Mouse (Mus musculus): ENCODE results near the gene Trim26. TPM values are rescaled to one million over a fixed set of nuclear protein-coding genes. Genes with fewer than 3 reads are reported as not detected.
"Not testable (repeated sequence)": the region's sequence is repeated elsewhere in the genome, so short reads cannot be mapped to it uniquely, and the experiment has no call there.

The Trim26 gene
- polyA plus RNA-seq (2015; fragmentation: Nextera tagmentation; extraction: Ambion mirVana), result 48.0 and 48.2 TPM in 2 replicates

- peak within 1 kb of the TSS; percentile 92 for H3K9ac ChIP-seq
- no peaks in the 10 kb centered on the region for H3K9me3 ChIP-seq
- H3K27me3 ChIP-seq, result no peaks in the 10 kb centered on the region
- peak within 1 kb of the TSS; percentile 95 for H3K27ac ChIP-seq (replicated peaks)
- H3K4me3 ChIP-seq, result peak within 1 kb of the TSS; percentile 73
- peaks cover 27% of the 10 kb centered on the region for H3K4me1 ChIP-seq (replicated peaks)
- peak; percentile 98 for ATAC-seq (ENCODE audit: low read depth)
- peak within 1 kb of the TSS; percentile 60 for H3K4me2 ChIP-seq
- WGBS, result under 1% methylated on average over 58 of the region's 58 CpGs
- no peaks in the 10 kb centered on the region; the same call in 1 of the 2 replicates for H3K36me3 ChIP-seq
Observed at GRCm38 (mm10) chr17:36836874-36837647, at the start of gene Trim26. Gene Trim26, plus strand, starts transcription at chr17:36837134.

DNA sequence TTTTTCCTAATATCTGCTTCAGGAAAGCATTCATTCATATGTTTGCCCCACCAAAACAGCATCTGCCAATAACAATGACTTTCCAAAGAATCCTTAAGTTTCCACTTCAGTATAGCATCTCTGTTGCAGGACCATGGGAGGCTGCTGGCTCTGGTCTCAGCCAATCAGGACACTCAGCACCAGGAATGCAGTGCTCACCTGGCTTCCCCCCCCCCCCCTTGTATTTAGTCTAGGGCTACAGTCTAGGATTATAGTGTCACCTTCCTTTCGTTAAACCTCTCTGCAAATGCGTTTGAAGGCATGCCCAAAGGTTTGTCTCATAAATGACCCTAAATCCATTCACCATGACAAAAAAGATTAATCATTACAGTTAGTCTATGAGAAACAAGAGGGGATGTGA is 48.6 kb upstream of the Trim26 start:
- Histone ChIP-seq H3K4me1 (replicated peaks) (no peaks in the 10 kb centered on the region), H3K9me3 (no peaks in the 10 kb centered on the region), H3K27me3 (no peaks in the 10 kb centered on the region), H3K4me3 (no peak overlapping the region), H3K4me2 (no peak overlapping the region), H3K9ac (no peak overlapping the region), H3K27ac (replicated peaks) (no peak overlapping the region), H3K36me3 (no peaks in the 10 kb centered on the region)
- 83% methylated on average over 2 of the region's 2 CpGs for WGBS
- ATAC-seq (ENCODE audit: low read depth), result peak; percentile 44; the same call in 1 of the 2 replicates

DNA sequence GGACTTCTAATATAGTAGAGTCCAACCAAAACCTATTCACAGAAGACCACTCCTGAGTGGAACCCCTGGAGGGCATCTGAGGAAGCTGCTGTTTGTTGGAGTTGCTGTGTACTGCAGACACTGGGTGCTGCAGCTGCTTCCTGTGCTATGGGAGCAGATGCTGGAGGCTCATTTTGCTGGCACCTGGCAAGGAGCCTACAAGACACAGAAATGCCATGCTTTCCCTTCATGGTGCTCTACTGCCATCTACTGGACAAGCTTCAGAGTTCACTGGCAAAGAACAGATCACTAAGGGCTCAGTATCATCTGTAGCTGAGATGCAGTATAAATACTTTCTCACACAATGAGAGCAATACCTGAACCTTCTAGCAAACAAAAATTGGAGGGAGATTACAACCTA is 48.1 kb upstream of the Trim26 start:
- not testable (repeated sequence) for H3K9me3 ChIP-seq; H3K9ac ChIP-seq; H3K36me3 ChIP-seq; H3K27ac ChIP-seq (replicated peaks); H3K27me3 ChIP-seq; H3K4me2 ChIP-seq; H3K4me3 ChIP-seq; H3K4me1 ChIP-seq (replicated peaks)
- peak; percentile 91 for ATAC-seq (ENCODE audit: low read depth)

DNA sequence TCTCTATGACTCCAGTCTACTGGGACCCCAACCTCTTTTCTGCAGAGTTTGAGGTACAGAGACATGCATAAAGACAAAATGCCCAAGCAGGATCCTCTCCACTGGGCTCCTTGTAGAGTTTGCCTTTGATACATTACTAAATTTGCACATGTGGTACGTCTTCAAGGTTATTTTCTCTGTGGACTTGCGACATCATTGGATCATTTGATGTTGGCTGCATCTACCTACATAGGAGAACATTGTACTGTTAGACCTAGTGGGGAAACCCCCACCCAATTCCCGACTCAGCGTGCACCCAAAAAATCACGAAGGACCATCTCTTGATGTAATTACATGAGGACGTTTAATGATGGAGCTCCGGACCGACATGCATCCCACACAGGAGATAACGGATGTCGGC is 37.4 kb upstream of the Trim26 start:
- no peak for ATAC-seq (ENCODE audit: low read depth)
- H3K4me1 ChIP-seq (replicated peaks), result no peaks in the 10 kb centered on the region
- no peak overlapping the region for H3K9ac ChIP-seq
- H3K27ac ChIP-seq (replicated peaks), result no peak overlapping the region
- no peaks in the 10 kb centered on the region for H3K36me3 ChIP-seq
- no peaks in the 10 kb centered on the region for H3K27me3 ChIP-seq
- H3K4me3 ChIP-seq, result no peak overlapping the region
- no peaks in the 10 kb centered on the region for H3K9me3 ChIP-seq
- WGBS, result 90% methylated on average over 10 of the region's 10 CpGs
- H3K4me2 ChIP-seq, result no peak overlapping the region

DNA sequence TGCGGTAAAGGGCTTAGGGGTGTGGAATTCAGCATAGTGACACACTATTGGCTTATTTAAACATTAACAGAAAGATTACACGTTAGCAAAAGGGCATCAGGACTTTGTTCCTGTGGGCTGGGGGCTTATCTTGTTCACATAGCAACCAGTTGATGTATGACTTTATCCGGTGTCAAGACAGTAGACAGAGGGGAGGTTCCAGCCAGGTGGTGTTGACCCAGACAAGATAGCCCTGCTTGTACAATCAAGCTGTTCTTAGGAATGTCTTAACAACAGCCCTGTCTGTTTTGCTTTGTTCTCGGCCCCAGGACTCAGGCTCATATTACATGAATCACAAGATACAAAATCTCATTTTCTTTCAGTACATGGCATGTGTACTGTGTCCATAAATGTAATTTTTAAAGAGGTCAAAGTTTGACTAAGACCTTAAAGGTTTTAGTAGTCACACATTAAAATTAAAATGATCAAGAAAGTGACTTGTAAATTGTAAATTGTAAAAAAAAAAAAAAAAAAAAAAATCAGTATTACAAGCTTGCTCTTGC is 36.9 kb upstream of the Trim26 start:
- not testable (repeated sequence) for H3K9ac ChIP-seq; H3K4me2 ChIP-seq; H3K27ac ChIP-seq (replicated peaks); H3K27me3 ChIP-seq; H3K36me3 ChIP-seq; ATAC-seq (ENCODE audit: low read depth); H3K4me3 ChIP-seq; H3K9me3 ChIP-seq; H3K4me1 ChIP-seq (replicated peaks)
- WGBS, result 77% methylated on average over 4 of the region's 4 CpGs

DNA sequence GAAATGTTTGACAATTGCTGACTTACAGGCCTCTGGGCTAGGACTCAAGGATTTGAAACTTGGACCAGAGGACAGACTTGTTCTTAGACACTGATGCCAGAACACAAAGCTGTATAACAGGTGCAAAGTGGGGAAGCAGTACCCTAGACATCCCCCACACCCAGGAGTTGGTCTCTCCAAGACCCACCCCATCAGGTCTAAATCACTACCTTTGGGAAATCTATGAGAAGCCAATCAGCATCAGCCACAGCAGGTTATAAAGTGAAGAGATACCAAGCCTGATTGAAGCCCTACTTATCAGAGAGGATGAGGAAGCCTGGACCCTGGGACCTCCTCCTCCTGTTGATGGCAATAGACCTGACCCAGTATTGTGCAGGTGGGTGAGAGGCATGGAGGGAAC is 25.1 kb upstream of the Trim26 start, which contains the start of gene H2-M10.6:
Gene H2-M10.6 (plus strand): TSS at position 301 of the 400 bp plus-strand sequence.
- Histone ChIP-seq H3K9ac (no peak within 1 kb of the TSS), H3K4me2 (no peak within 1 kb of the TSS), H3K4me1 (replicated peaks) (no peaks in the 10 kb centered on the region), H3K36me3 (no peaks in the 10 kb centered on the region), H3K9me3 (no peaks in the 10 kb centered on the region), H3K27ac (replicated peaks) (no peak within 1 kb of the TSS), H3K4me3 (no peak within 1 kb of the TSS), H3K27me3 (no peaks in the 10 kb centered on the region)
- ATAC-seq (ENCODE audit: low read depth), result no peak

- no peak overlapping the region for H3K9ac ChIP-seq
- H3K4me3 ChIP-seq, result no peak overlapping the region
- no peak overlapping the region for H3K4me2 ChIP-seq
- no peak for ATAC-seq (ENCODE audit: low read depth)
- no peaks in the 10 kb centered on the region for H3K4me1 ChIP-seq (replicated peaks)
- H3K27me3 ChIP-seq, result no peaks in the 10 kb centered on the region; the same call in 1 of the 2 replicates
- no peaks in the 10 kb centered on the region for H3K36me3 ChIP-seq
- no peak overlapping the region for H3K27ac ChIP-seq (replicated peaks)
- no peaks in the 10 kb centered on the region for H3K9me3 ChIP-seq
Observed at GRCm38 (mm10) chr17:36824005-36824404, 12.9 kb upstream of the Trim26 start.

DNA sequence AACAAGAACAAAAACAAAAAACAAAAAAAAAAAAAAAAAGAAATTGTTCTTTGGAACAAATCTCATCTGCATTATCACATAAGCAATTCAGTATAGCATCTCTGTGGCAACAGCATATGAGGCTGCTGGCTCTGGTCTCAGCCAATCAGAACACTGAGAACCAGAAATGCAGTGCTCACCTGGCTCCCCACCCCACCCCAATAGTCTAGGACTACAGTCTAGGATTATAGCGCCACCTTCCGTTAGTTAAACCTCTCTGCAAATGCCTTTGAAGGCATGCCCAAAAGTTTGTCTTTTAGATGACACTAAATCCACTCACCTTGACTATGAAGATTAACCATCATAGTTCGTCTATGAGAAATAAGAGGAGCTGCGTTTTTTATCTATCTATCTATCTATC is 11.4 kb upstream of the Trim26 start:
- H3K27ac ChIP-seq (replicated peaks), result no peak overlapping the region

DNA sequence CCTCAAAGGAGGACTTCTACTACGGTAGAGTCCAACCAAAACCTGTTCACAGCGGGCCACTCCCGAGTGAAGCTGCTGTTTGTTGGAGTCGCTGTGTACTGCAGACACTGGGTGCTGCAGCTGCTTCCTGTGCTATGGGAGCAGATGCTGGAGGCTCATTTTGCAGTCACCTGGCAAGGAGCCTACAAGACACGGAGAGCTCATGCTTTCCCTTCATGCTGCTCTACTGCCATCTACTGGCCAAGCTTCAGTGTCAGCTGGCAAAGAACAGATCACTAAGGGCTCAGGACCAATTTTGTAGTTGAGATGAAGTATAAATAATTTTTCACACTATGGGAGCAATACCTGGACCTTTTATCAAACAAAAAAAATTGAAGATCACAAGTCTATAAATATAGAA is 10.9 kb upstream of the Trim26 start:
- peak overlapping the region; percentile 31 for H3K4me2 ChIP-seq
- not testable (repeated sequence) for H3K4me3 ChIP-seq; H3K27ac ChIP-seq (replicated peaks); H3K9ac ChIP-seq; H3K27me3 ChIP-seq; H3K36me3 ChIP-seq; H3K4me1 ChIP-seq (replicated peaks); H3K9me3 ChIP-seq
- ATAC-seq (ENCODE audit: low read depth), result peak; percentile 88
- WGBS, result 14% methylated on average over 5 of the region's 5 CpGs

More for the DNA sequence above, 11.4 kb upstream of the Trim26 start:
- peak overlapping the region; percentile 31 for H3K4me2 ChIP-seq
- no peak overlapping the region for H3K9ac ChIP-seq
- H3K4me3 ChIP-seq, result no peak overlapping the region
- H3K27me3 ChIP-seq, result no peaks in the 10 kb centered on the region; the same call in 1 of the 2 replicates
- 28% methylated on average over 4 of the region's 4 CpGs for WGBS
- H3K36me3 ChIP-seq, result no peaks in the 10 kb centered on the region
- no peaks in the 10 kb centered on the region for H3K4me1 ChIP-seq (replicated peaks)
- H3K9me3 ChIP-seq, result no peaks in the 10 kb centered on the region
- peak; percentile 79 for ATAC-seq (ENCODE audit: low read depth)

DNA sequence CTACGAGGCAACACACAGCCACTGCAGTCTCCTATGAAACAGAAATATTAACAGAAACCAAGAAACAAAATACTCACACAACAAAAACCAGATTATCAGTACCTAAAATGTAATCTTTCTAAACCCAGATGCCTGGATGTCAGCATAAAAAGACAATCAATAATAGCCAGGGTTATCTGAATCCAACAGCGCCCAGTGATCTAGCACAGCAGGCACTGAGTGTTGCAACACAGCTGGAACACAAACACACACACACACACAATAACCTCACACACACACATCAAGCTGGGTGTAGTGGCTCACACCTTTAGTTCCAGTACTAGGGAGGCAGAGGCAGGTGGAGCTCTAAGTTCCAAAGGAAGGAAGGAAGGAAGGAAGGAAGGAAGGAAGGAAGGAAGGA is 8.4 kb upstream of the Trim26 start:
- no peak for ATAC-seq (ENCODE audit: low read depth)
- no peak overlapping the region for H3K4me3 ChIP-seq
- H3K4me2 ChIP-seq, result no peak overlapping the region
- H3K9me3 ChIP-seq, result no peaks in the 10 kb centered on the region
- no peaks in the 10 kb centered on the region for H3K36me3 ChIP-seq
- H3K4me1 ChIP-seq (replicated peaks), result no peaks in the 10 kb centered on the region
- no peaks in the 10 kb centered on the region; the same call in 1 of the 2 replicates for H3K27me3 ChIP-seq
- WGBS, result 83% methylated on average over 2 of the region's 2 CpGs
- H3K9ac ChIP-seq, result no peak overlapping the region
- H3K27ac ChIP-seq (replicated peaks), result no peak overlapping the region

GRCm38 (mm10) chr17:36830470-36830869 is 6.5 kb upstream of the Trim26 start:
- H3K4me2 ChIP-seq, result no peak overlapping the region
- H3K9me3 ChIP-seq, result no peaks in the 10 kb centered on the region
- H3K4me3 ChIP-seq, result no peak overlapping the region
- H3K27me3 ChIP-seq, result no peaks in the 10 kb centered on the region; the same call in 1 of the 2 replicates
- no peaks in the 10 kb centered on the region for H3K4me1 ChIP-seq (replicated peaks)
- H3K36me3 ChIP-seq, result no peaks in the 10 kb centered on the region
- no peak overlapping the region for H3K9ac ChIP-seq
- no peak for ATAC-seq (ENCODE audit: low read depth)
- WGBS, result 86% methylated on average over 3 of the region's 3 CpGs
- H3K27ac ChIP-seq (replicated peaks), result no peak overlapping the region

DNA sequence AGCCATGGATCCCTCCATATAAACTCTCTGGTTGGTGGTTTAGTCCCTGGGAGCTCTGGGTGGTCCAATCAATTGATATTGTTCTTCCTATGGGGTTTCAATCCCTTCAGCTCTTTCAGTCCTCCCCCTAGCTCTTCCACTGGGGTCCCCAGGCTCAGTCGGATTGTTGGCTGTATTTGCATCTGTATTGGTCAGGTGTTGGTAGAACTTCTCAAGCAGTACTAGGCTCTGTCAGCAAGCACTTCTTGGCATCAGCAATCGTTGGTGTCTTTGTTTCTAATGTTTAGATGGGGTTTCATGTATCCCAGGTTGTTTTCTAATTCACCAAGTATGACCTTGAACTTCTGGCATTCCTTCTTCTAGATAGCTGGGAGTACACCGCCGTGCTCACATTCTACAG is 4.2 kb upstream of the Trim26 start:
- peaks cover 11% of the 10 kb centered on the region for H3K4me1 ChIP-seq (replicated peaks)
- WGBS, result 55% methylated on average over 4 of the region's 4 CpGs
- no peak overlapping the region for H3K4me3 ChIP-seq

More for the DNA sequence above, 4.2 kb upstream of the Trim26 start:
- H3K4me2 ChIP-seq, result no peak overlapping the region
- H3K36me3 ChIP-seq, result no peaks in the 10 kb centered on the region
- no peak for ATAC-seq (ENCODE audit: low read depth)
- H3K27ac ChIP-seq (replicated peaks), result no peak overlapping the region
- no peaks in the 10 kb centered on the region for H3K9me3 ChIP-seq
- no peak overlapping the region for H3K9ac ChIP-seq
- H3K27me3 ChIP-seq, result no peaks in the 10 kb centered on the region
